Mouse (Mus musculus) embryonic fibroblast, embryonic 13.5 days (primary cell): ENCODE results near the gene Gm8765.
"Not testable (repeated sequence)": the region's sequence is repeated elsewhere in the genome, so short reads cannot be mapped to it uniquely, and the experiment has no call there.

Source experiments
- CTCF ChIP-seq: IDR thresholded peaks from 2 replicates; pipeline ENCODE4 v1.5.1; 2011; ENCODE audit warnings: mild to moderate bottlenecking, control low read depth, low read length, moderate library complexity, borderline replicate concordance; ENCODE audit not compliant: insufficient read depth
- POLR2A ChIP-seq: IDR thresholded peaks from 2 replicates; pipeline ENCODE4 v1.6.1; 2011; ENCODE audit warnings: low read depth, mild to moderate bottlenecking, control low read depth, low read length, moderate library complexity

DNA sequence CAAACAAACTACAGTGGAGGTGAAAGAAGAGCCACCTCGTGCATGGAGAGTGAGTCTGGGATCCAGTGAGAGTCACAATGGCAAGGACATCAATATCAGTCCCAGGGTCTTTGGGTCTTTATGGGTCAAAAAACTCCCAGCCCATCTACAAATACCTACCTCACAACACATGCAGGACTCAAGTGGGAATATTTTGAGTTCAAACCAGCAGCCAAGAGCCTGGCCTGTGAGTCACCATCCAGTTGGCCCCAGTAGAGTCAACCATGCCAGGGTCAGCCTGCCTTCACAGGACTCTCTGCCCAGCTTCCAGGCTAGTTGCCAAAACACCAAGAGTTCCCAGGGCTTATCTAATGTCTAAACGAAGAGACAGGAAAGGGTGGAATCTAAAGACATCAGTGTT is 49.3 kb upstream of the Gm8765 start:
- not testable (repeated sequence) for TF ChIP-seq CTCF, POLR2A
